Mouse (Mus musculus): ENCODE measurements around the gene Mdfi. TPM values are rescaled to one million over a fixed set of nuclear protein-coding genes. Genes with fewer than 3 reads are reported as not detected.
A peak's percentile ranks its signal among the peaks of the same experiment; 100 is the strongest.

Gene Mdfi
- polyA plus RNA-seq, 1 experiment from 2014 or later: 2.9 TPM

- Histone ChIP-seq H3K4me2 (ENCODE audit: low read length) (peak overlapping the region; percentile 5; the same call in 1 of the 2 replicates), H3K9me3 (replicated peaks; ENCODE audit: control insufficient read depth, low read length, poor library complexity, severe bottlenecking) (no peaks in the 10 kb centered on the region), H3K9ac (ENCODE audit: low read depth, low read length) (peak overlapping the region; percentile 33), H3K36me3 (ENCODE audit: control insufficient read depth, insufficient read depth, low read length) (peaks cover 27% of the 10 kb centered on the region), H3K27me3 (ENCODE audit: control insufficient read depth, insufficient read depth, low read depth, low read length) (no peaks in the 10 kb centered on the region), H3K27ac (ENCODE audit: low read length) (peak overlapping the region; percentile 76), H3K4me3 (ENCODE audit: low read depth, low read length) (no peak overlapping the region), H3K4me1 (ENCODE audit: control insufficient read depth, insufficient read depth, low read length) (peaks cover 36% of the 10 kb centered on the region)
- WGBS: 27% methylated on average over 31 of the region's 31 CpGs
- peak; percentile 25; the same call in 1 of the 2 replicates for ATAC-seq
Measured at GRCm38 (mm10) chr17:47872311-47873011, 38.0 kb upstream of the Mdfi start.

GRCm38 (mm10) chr17:47869874-47870273 is 35.4 kb upstream of the Mdfi start:
- Histone ChIP-seq H3K27me3 (ENCODE audit: control insufficient read depth, insufficient read depth, low read depth, low read length) (no peaks in the 10 kb centered on the region), H3K9me3 (replicated peaks; ENCODE audit: control insufficient read depth, low read length, poor library complexity, severe bottlenecking) (no peaks in the 10 kb centered on the region), H3K4me3 (ENCODE audit: low read depth, low read length) (no peak overlapping the region), H3K27ac (ENCODE audit: low read length) (no peak overlapping the region), H3K9ac (ENCODE audit: low read depth, low read length) (no peak overlapping the region), H3K4me1 (ENCODE audit: control insufficient read depth, insufficient read depth, low read length) (peaks cover 25% of the 10 kb centered on the region), H3K36me3 (ENCODE audit: control insufficient read depth, insufficient read depth, low read length) (peaks cover 24% of the 10 kb centered on the region), H3K4me2 (ENCODE audit: low read length) (no peak overlapping the region)
- WGBS: 93% methylated on average over 10 of the region's 10 CpGs
- ATAC-seq: no peak

GRCm38 (mm10) chr17:47866037-47866436 is 31.5 kb upstream of the Mdfi start:
- Histone ChIP-seq H3K27me3 (ENCODE audit: control insufficient read depth, insufficient read depth, low read depth, low read length) (no peaks in the 10 kb centered on the region), H3K4me1 (ENCODE audit: control insufficient read depth, insufficient read depth, low read length) (no peaks in the 10 kb centered on the region), H3K4me2 (ENCODE audit: low read length) (no peak overlapping the region), H3K36me3 (ENCODE audit: control insufficient read depth, insufficient read depth, low read length) (peaks cover 16% of the 10 kb centered on the region), H3K9me3 (replicated peaks; ENCODE audit: control insufficient read depth, low read length, poor library complexity, severe bottlenecking) (no peaks in the 10 kb centered on the region), H3K27ac (ENCODE audit: low read length) (no peak overlapping the region), H3K9ac (ENCODE audit: low read depth, low read length) (0 out of 2 replicates have a peak overlapping the region, but pooled peaks have one; percentile 30), H3K4me3 (ENCODE audit: low read depth, low read length) (no peak overlapping the region)
- no peak for ATAC-seq
- 73% methylated on average over 10 of the region's 10 CpGs for WGBS

GRCm38 (mm10) chr17:47864496-47864895 is 30.0 kb upstream of the Mdfi start:
- Histone ChIP-seq H3K4me1 (ENCODE audit: control insufficient read depth, insufficient read depth, low read length) (no peaks in the 10 kb centered on the region), H3K36me3 (ENCODE audit: control insufficient read depth, insufficient read depth, low read length) (peaks cover 8% of the 10 kb centered on the region), H3K4me2 (ENCODE audit: low read length) (peak overlapping the region; percentile 45), H3K9me3 (replicated peaks; ENCODE audit: control insufficient read depth, low read length, poor library complexity, severe bottlenecking) (no peaks in the 10 kb centered on the region), H3K27ac (ENCODE audit: low read length) (peak overlapping the region; percentile 28; the same call in 1 of the 2 replicates), H3K4me3 (ENCODE audit: low read depth, low read length) (0 out of 2 replicates have a peak overlapping the region, but pooled peaks have one; percentile 3), H3K27me3 (ENCODE audit: control insufficient read depth, insufficient read depth, low read depth, low read length) (no peaks in the 10 kb centered on the region), H3K9ac (ENCODE audit: low read depth, low read length) (0 out of 2 replicates have a peak overlapping the region, but pooled peaks have one; percentile 36)
- peak; percentile 63 for ATAC-seq
- WGBS: 4% methylated on average over 17 of the region's 17 CpGs

GRCm38 (mm10) chr17:47863437-47863836 is 28.9 kb upstream of the Mdfi start:
- no peaks in the 10 kb centered on the region for H3K27me3 ChIP-seq (ENCODE audit: control insufficient read depth, insufficient read depth, low read depth, low read length)
- ATAC-seq: no peak
- no peak overlapping the region for H3K27ac ChIP-seq (ENCODE audit: low read length)
- H3K9ac ChIP-seq (ENCODE audit: low read depth, low read length): no peak overlapping the region
- no peaks in the 10 kb centered on the region for H3K4me1 ChIP-seq (ENCODE audit: control insufficient read depth, insufficient read depth, low read length)
- no peaks in the 10 kb centered on the region for H3K9me3 ChIP-seq (replicated peaks; ENCODE audit: control insufficient read depth, low read length, poor library complexity, severe bottlenecking)
- WGBS: 17% methylated on average over 11 of the region's 11 CpGs
- peaks cover 2% of the 10 kb centered on the region; the same call in 1 of the 2 replicates for H3K36me3 ChIP-seq (ENCODE audit: control insufficient read depth, insufficient read depth, low read length)
- H3K4me2 ChIP-seq (ENCODE audit: low read length): no peak overlapping the region
- no peak overlapping the region for H3K4me3 ChIP-seq (ENCODE audit: low read depth, low read length)

- Histone ChIP-seq H3K27ac (ENCODE audit: low read length) (no peak overlapping the region), H3K9me3 (replicated peaks; ENCODE audit: control insufficient read depth, low read length, poor library complexity, severe bottlenecking) (no peaks in the 10 kb centered on the region), H3K9ac (ENCODE audit: low read depth, low read length) (no peak overlapping the region), H3K4me2 (ENCODE audit: low read length) (no peak overlapping the region), H3K4me3 (ENCODE audit: low read depth, low read length) (no peak overlapping the region), H3K27me3 (ENCODE audit: control insufficient read depth, insufficient read depth, low read depth, low read length) (no peaks in the 10 kb centered on the region), H3K36me3 (ENCODE audit: control insufficient read depth, insufficient read depth, low read length) (no peaks in the 10 kb centered on the region), H3K4me1 (ENCODE audit: control insufficient read depth, insufficient read depth, low read length) (no peaks in the 10 kb centered on the region)
- WGBS: 58% methylated on average over 4 of the region's 4 CpGs
- no peak for ATAC-seq
Measured at GRCm38 (mm10) chr17:47863023-47863422, 28.5 kb upstream of the Mdfi start.

GRCm38 (mm10) chr17:47855544-47855943 is 21.1 kb upstream of the Mdfi start:
- no peak overlapping the region for H3K9ac ChIP-seq (ENCODE audit: low read depth, low read length)
- H3K36me3 ChIP-seq (ENCODE audit: control insufficient read depth, insufficient read depth, low read length): no peaks in the 10 kb centered on the region
- no peak overlapping the region for H3K27ac ChIP-seq (ENCODE audit: low read length)
- H3K4me2 ChIP-seq (ENCODE audit: low read length): no peak overlapping the region
- no peaks in the 10 kb centered on the region for H3K4me1 ChIP-seq (ENCODE audit: control insufficient read depth, insufficient read depth, low read length)
- no peaks in the 10 kb centered on the region for H3K27me3 ChIP-seq (ENCODE audit: control insufficient read depth, insufficient read depth, low read depth, low read length)
- H3K9me3 ChIP-seq (replicated peaks; ENCODE audit: control insufficient read depth, low read length, poor library complexity, severe bottlenecking): no peaks in the 10 kb centered on the region
- 81% methylated on average over 4 of the region's 4 CpGs for WGBS
- no peak overlapping the region for H3K4me3 ChIP-seq (ENCODE audit: low read depth, low read length)
- ATAC-seq: no peak

- no peak overlapping the region for H3K4me3 ChIP-seq (ENCODE audit: low read depth, low read length)
- no peak overlapping the region for H3K9ac ChIP-seq (ENCODE audit: low read depth, low read length)
- H3K36me3 ChIP-seq (ENCODE audit: control insufficient read depth, insufficient read depth, low read length): no peaks in the 10 kb centered on the region
- H3K27ac ChIP-seq (ENCODE audit: low read length): no peak overlapping the region
- 71% methylated on average over 8 of the region's 8 CpGs for WGBS
- H3K27me3 ChIP-seq (ENCODE audit: control insufficient read depth, insufficient read depth, low read depth, low read length): no peaks in the 10 kb centered on the region
- no peaks in the 10 kb centered on the region for H3K4me1 ChIP-seq (ENCODE audit: control insufficient read depth, insufficient read depth, low read length)
- H3K9me3 ChIP-seq (replicated peaks; ENCODE audit: control insufficient read depth, low read length, poor library complexity, severe bottlenecking): no peaks in the 10 kb centered on the region
- no peak overlapping the region for H3K4me2 ChIP-seq (ENCODE audit: low read length)
- ATAC-seq: no peak
Measured at GRCm38 (mm10) chr17:47854908-47855307, 20.4 kb upstream of the Mdfi start.

- H3K27ac ChIP-seq (ENCODE audit: low read length): no peak overlapping the region
- H3K36me3 ChIP-seq (ENCODE audit: control insufficient read depth, insufficient read depth, low read length): no peaks in the 10 kb centered on the region
- no peak overlapping the region for H3K4me2 ChIP-seq (ENCODE audit: low read length)
- no peaks in the 10 kb centered on the region for H3K4me1 ChIP-seq (ENCODE audit: control insufficient read depth, insufficient read depth, low read length)
- ATAC-seq: no peak
- no peaks in the 10 kb centered on the region for H3K9me3 ChIP-seq (replicated peaks; ENCODE audit: control insufficient read depth, low read length, poor library complexity, severe bottlenecking)
- H3K4me3 ChIP-seq (ENCODE audit: low read depth, low read length): no peak overlapping the region
- no peak overlapping the region for H3K9ac ChIP-seq (ENCODE audit: low read depth, low read length)
- H3K27me3 ChIP-seq (ENCODE audit: control insufficient read depth, insufficient read depth, low read depth, low read length): no peaks in the 10 kb centered on the region
- WGBS: 96% methylated on average over 4 of the region's 4 CpGs
Measured at GRCm38 (mm10) chr17:47853760-47854159, 19.3 kb upstream of the Mdfi start.
